Mouse (Mus musculus) hindlimb bud, embryonic 11.5 days (tissue): ENCODE measurements around the gene Ang6.
"Not testable (repeated sequence)": the region's sequence is repeated elsewhere in the genome, so short reads cannot be mapped to it uniquely, and the experiment has no call there.

Source experiments
- DNase-seq: peaks from one replicate; pipeline ENCODE4 v3.0.0-alpha.2; 2012; ENCODE audit warnings: low read depth, low spot score; ENCODE audit errors: extremely low spot score

Gene Ang6

DNA sequence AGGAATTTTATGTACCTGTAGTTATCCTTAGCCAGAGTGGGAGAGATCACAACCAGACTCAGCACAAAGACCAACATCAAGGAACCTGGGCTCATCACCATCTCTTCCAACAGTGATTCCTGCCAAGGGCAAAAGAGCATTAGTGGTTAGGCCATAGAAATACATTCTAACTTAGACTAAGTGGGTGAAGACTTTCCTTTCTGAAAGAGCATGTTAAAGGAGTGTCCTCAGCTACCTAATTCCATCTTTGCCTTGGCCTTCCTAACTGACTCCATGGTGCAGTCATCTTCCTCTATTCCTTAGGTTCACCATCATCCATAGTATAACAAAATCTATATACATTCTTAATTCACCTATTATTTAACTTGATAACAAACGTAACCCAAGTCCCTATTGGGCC is at the start of gene Ang6:
TSS of gene Ang6 (minus strand) at position 101 of the 400 bp plus-strand sequence.
- no peak for DNase-seq

DNA sequence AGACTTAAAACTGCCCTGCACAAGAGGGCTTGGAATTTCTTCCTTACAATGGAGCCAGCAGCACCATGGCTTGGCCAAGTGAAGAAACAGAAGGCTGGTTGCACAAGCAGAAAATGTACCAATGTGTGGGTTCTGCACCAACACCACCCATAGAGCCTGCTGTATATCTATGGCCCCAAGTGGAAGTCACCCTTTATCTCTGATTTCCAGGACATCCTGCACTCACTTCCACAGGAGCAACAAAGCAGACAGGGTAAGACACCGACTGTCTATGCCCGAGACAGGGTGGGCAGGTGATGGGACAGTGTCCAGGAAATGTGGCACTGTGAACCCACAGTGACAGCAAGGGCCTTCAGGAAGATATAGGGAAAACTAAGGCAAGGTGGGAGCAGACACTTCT is 44.5 kb upstream of the Ang6 start:
- DNase-seq, result not testable (repeated sequence)

DNA sequence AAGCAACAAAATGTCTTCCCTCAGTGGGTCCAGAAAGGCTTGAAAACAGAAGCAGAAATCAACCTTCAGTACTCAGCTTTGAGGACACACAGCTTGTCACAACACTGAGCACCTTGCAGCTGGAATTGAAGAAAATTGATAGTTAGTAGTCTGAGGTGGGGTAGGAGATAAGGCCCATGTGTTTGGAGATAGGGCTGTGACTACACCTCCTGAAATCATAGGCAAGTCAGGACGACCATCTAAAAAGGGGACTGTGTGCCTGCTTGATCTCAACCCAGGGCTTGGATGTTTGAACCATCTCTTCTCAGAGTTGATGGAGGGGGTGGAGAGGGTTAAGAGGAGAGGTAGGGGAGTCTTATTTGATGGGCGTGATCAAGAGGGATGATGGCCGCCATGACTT is 29.8 kb upstream of the Ang6 start:
- not testable (repeated sequence) for DNase-seq

DNA sequence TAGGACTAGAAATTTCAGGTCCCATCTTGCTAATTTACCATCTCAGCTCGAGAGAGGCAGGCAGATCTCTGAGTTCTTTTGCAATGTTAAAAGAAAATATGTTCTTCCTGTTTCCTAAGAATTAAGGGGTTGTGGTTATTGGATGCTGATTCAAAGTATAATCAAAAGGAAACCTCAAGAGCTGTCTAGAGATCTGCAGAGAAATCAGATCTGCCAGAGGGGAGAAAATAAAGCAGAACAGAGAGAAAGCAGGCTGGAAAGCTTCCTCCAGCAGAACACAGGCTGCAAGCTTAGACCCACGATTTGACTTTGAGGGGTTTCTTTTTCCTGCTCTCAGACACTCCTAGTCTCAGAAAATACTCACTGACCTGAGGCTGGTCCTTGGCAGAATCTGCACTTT is 7.6 kb upstream of the Ang6 start:
- DNase-seq, result not testable (repeated sequence)

DNA sequence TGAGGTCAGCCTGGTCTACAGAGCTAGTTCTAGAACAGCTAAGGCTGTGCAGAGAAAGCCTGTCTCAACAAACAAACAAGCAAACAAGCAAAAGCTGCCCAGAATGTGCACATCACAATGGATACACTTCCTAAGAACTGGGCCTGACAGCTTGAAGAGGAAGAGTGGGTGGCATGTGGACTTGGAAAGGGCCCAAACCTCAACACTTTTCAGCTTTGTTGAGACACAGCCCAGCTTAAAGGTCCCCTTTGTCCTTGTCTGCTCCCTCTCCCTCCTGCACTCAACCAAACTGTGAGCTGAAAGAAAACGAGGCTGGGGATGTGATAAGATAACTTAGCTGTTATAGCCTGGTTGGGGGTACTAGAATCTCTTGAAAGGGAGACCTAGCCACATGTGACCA is 6.0 kb upstream of the Ang6 start:
- DNase-seq, result not testable (repeated sequence)

DNA sequence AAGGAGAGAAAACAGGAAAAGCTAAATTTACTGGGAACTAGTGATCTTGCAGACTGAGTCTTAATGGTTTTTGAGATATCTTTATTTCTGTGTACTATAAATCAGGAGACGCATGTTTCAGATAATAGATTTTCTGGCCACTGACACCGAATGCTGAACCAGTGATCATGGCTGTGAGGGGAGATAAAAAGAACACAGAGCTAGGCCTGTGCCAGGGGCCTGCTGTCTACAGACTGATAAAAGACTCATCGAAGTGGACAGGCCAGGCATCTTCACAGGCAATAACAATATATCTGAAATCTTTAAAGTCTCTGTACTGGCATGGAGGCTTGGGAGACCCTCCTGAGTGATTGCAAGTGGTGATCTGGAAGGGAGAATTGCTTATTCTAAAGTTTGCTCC is 469 bp downstream of the Ang6 start:
- DNase-seq, result no peak

DNA sequence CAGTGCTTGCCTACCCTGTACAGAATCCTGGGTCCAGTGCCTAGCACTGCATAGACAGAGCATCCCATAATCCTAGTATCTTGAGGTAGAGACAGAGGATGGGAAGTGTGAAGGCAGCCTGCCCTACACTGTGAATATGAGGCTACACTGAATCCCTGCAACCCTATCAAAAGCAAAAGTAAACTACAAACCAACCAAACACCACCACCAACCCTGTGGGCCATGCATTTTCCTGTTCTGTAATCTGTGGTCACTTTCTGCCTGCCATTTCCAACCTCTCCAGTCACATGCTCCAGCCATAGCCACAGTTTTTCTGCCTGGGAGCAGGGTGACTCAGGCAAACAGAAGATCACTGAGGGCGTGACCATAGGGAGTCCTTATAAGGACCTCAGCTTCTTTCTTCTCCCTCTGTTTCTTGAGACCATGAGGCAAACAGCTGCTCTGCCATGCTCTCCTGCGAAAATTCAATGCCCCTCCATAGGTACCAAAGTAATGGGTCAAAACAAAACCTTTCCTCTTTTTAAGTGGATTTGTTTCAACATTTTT is 3.5 kb downstream of the Ang6 start:
- not testable (repeated sequence) for DNase-seq

DNA sequence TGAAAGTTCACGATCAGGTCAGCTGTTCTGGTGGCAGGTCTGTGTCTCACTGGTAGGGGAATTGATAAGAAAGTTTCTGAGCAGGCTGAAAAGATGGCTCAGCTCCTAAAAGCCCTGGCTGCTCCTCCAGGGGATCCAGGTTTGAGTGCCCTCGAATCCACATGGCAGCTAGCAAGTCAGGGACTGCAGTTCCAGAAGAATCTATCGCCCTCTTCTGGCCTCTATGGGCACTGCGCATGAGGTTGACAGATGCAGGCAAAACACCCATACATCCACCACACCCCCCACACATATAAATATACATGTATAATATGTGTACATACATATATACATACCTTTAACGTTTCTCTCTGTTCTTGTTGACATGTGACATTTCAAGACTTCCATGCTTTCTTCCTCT is 14.7 kb downstream of the Ang6 start:
- DNase-seq, result peak; percentile 18

DNA sequence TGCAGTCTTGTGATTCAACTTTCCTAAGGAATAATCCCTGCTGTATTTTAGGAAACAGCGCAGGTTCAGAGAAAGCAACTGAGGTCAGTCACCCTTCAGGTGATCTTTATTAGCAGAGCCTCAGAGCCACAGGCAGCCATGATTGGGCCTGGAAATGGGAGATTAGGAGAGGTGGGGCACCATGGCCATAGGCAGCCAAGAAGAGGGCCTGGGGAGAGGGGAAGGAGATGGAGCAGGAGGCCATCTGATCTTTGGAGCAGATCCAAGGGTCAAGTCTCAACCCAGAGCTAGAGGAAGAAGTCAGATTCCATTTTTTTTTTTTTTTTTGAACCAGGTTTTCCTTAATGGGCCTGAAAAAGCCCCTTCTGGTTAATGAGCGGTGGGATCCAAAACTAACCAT is 15.9 kb downstream of the Ang6 start:
- no peak for DNase-seq

DNA sequence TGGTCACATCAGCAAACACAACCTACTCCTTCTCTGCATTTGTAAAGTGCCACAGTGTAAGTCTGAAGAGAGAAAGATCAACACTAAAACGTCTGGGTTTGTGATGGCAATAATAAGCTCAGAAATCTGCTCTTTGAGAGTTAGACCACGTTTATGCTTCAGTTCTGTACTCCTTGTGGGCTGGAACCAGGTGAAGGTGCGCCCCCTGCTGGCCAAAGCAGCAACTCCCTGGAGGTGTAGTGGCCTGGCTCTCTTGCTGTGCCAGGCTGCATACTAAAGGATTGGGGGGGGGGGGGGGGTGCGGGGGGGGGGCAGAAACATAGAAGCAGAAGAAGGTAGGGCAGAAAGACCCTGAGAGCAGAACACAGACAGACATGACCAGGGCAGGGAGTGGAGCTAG is 18.2 kb downstream of the Ang6 start:
- no peak for DNase-seq

DNA sequence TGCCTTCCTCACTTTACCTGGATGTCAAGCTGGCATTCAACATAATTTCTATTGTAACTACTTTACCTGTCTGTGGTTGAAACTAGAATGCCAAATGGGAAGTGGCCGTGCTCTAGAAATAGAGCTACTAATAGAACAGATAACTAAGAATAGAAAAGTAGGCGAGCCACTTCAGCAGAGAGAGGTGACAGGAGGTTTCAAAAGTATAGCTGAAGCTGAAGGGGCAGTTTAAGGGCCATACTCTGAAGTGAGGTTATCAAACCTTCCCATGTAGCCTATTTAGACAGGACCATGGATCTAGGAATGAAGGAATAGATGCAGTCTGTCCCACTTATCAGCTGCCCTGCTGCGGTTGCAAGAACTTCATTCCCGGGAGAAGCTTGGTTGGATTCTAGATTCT is 18.6 kb downstream of the Ang6 start:
- DNase-seq, result no peak

DNA sequence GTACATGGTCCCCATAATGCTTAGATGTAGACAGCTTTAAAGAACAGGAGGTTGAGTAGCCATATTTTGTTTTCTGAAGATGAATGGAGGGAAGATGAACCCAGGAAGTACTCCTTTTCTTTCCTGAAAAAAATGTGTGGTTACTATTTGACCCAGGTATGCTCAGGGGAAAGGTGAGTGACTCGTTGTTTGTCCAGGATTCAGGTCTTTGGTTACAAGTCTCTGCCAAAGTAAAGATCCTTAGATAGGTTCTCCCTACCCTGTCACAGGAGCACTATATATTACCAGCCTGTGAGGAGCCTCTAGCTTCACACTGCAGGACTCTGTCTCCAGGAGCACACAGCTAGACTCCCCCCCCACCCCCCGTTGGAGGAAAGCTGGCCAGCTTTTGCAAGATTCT is 45.3 kb downstream of the Ang6 start, which contains the start of gene Ang5:
TSS of gene Ang5 (plus strand) at position 301 of the 400 bp plus-strand sequence.
- not testable (repeated sequence) for DNase-seq

DNA sequence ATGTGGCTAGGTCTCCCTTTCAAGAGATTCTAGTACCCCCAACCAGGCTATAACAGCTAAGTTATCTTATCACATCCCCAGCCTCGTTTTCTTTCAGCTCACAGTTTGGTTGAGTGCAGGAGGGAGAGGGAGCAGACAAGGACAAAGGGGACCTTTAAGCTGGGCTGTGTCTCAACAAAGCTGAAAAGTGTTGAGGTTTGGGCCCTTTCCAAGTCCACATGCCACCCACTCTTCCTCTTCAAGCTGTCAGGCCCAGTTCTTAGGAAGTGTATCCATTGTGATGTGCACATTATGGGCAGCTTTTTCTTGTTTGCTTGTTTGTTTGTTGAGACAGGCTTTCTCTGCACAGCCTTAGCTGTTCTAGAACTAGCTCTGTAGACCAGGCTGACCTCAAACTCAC is 47.0 kb downstream of the Ang6 start:
- not testable (repeated sequence) for DNase-seq

DNA sequence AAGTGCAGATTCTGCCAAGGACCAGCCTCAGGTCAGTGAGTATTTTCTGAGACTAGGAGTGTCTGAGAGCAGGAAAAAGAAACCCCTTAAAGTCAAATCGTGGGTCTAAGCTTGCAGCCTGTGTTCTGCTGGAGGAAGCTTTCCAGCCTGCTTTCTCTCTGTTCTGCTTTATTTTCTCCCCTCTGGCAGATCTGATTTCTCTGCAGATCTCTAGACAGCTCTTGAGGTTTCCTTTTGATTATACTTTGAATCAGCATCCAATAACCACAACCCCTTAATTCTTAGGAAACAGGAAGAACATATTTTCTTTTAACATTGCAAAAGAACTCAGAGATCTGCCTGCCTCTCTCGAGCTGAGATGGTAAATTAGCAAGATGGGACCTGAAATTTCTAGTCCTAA is 48.7 kb downstream of the Ang6 start:
- not testable (repeated sequence) for DNase-seq
